Comparison of ENCODE assay signal across 10 mouse cellular contexts in genomic region chr7:45406157-45407156, GRCm38 (mm10). TPM values are rescaled to one million over a fixed set of nuclear protein-coding genes. Genes with fewer than 3 reads are reported as not detected.
DNase-seq lines count a peak whose midpoint lies in the region; ATAC-seq and TF ChIP-seq lines count a peak whose summit lies in the region.
"Had no signal": no experiment of that assay in that cellular context is flagged by ENCODE, and none has a peak within 500 bp of the region (broad histone marks: within the 10 kb centered on the region; RNA-seq: fewer than 3 reads in every experiment).

No protein-coding gene starts in this region.

- H3K27ac ChIP-seq in embryonic fibroblast, embryonic 13.5 days (ENCODE audit: insufficient read depth, low read length): no peak overlapping the region
- no peak overlapping the region for H3K27ac ChIP-seq in limb, embryonic 14.5 days (replicated peaks; ENCODE audit: low read depth, low read length)
- H3K27ac ChIP-seq in neural tube, embryonic 13.5 days (replicated peaks): no peak overlapping the region
- H3K27ac ChIP-seq: macrophage had no signal

- intact Hi-C loops in heart, postnatal 36 days (cut with DNase I): loop anchor here (2.0 kb wide), 1 partner anchor 26 kb away; no protein-coding TSS in a partner anchor

- ATAC-seq in limb, embryonic 14.5 days (ENCODE audit: low FRiP score, low read depth): no peak
- no peak for ATAC-seq in neural tube, embryonic 13.5 days (ENCODE audit: low read depth)

- WGBS in limb, embryonic 14.5 days: 1% methylated on average over 97 of the region's 114 CpGs
- 2% methylated on average over 114 of the region's 114 CpGs for WGBS in neural tube, embryonic 13.5 days

- peak overlapping the region; percentile 38 for H3K4me3 ChIP-seq in embryonic fibroblast, embryonic 13.5 days (ENCODE audit: insufficient read depth, low read length)
- peak overlapping the region; percentile 42 for H3K4me3 ChIP-seq in limb, embryonic 14.5 days (replicated peaks; ENCODE audit: low read length)
- H3K4me3 ChIP-seq in neural tube, embryonic 13.5 days: peak overlapping the region; percentile 35

- no peaks in the 10 kb centered on the region for H3K9me3 ChIP-seq in limb, embryonic 14.5 days (ENCODE audit: control insufficient read depth, low read length)
- H3K9me3 ChIP-seq in neural tube, embryonic 13.5 days: no peaks in the 10 kb centered on the region

- peak overlapping the region; percentile 61 for H3K4me2 ChIP-seq in limb, embryonic 14.5 days (replicated peaks; ENCODE audit: low read depth, low read length, severe bottlenecking)
- peak overlapping the region; percentile 52 for H3K4me2 ChIP-seq in neural tube, embryonic 13.5 days

- no peak for TF ChIP-seq CTCF in embryonic fibroblast, embryonic 13.5 days (IDR thresholded peaks at IDR 0.05; ENCODE audit: borderline replicate concordance, insufficient read depth, low read length)

- H3K4me1 ChIP-seq in embryonic fibroblast, embryonic 13.5 days (ENCODE audit: control insufficient read depth, insufficient read depth, low read length): no peaks in the 10 kb centered on the region
- peaks cover 3% of the 10 kb centered on the region; the same call in 1 of the 2 replicates for H3K4me1 ChIP-seq in limb, embryonic 14.5 days (ENCODE audit: control insufficient read depth, insufficient read depth, low read length)
- H3K4me1 ChIP-seq in neural tube, embryonic 13.5 days (replicated peaks): peaks cover 8% of the 10 kb centered on the region

- no peaks in the 10 kb centered on the region for H3K36me3 ChIP-seq in limb, embryonic 14.5 days (ENCODE audit: control insufficient read depth, insufficient read depth, low read length)
- no peaks in the 10 kb centered on the region for H3K36me3 ChIP-seq in neural tube, embryonic 13.5 days

- peak overlapping the region; percentile 22; the same call in 1 of the 2 replicates for H3K9ac ChIP-seq in limb, embryonic 14.5 days (ENCODE audit: low read depth, low read length, severe bottlenecking)
- H3K9ac ChIP-seq in neural tube, embryonic 13.5 days: peak overlapping the region; percentile 52; the same call in 1 of the 2 replicates

- H3K27me3 ChIP-seq in limb, embryonic 14.5 days (ENCODE audit: control insufficient read depth, insufficient read depth, low read length): peaks cover 46% of the 10 kb centered on the region
- peaks cover 68% of the 10 kb centered on the region for H3K27me3 ChIP-seq in neural tube, embryonic 13.5 days

- TF ChIP-seq POLR2A in embryonic fibroblast, embryonic 13.5 days (IDR thresholded peaks at IDR 0.05; ENCODE audit: low read depth, low read length): no peak
- TF ChIP-seq POLR2A in limb, embryonic 14.5 days (IDR thresholded peaks at IDR 0.05; ENCODE audit: borderline replicate concordance, extremely low read depth, insufficient read depth, insufficient read length): no peak

- DNase-seq in embryo, embryonic 10 days (ENCODE audit: low spot score): peak; percentile 18
- no peak for DNase-seq in embryo, embryonic 10.5 days (ENCODE audit: low spot score)
- peak; percentile 43 to 54 for DNase-seq in heart, postnatal 36 days
- no peak for DNase-seq in limb, embryonic 14.5 days (ENCODE audit: low spot score)
- DNase-seq in frontal cortex, postnatal 14 days (ENCODE audit: low spot score in 2 of 2): no peak
- no peak for DNase-seq in spleen, postnatal 36 days (ENCODE audit: low spot score in 2 of 2)

RNA-seq across cellular contexts. Expression of gene Kcna7, which starts 1.0 kb away (rescaled TPM):
- polyA plus RNA-seq in embryonic fibroblast, embryonic 13.5 days (2011; ENCODE audit: insufficient read length, low read depth, missing spikeins): not detected in 2 replicates
- total RNA-seq in heart, postnatal 36 days (2021): 1 to 10 TPM; 4.5 to 5.8 TPM
- 0.10 TPM in 2 replicates for polyA plus RNA-seq in limb, embryonic 14.5 days (2012; rRNA removed)
- polyA plus RNA-seq in limb, embryonic 14.5 days (2014; fragmentation: Nextera tagmentation; extraction: Ambion mirVana): 0.11 TPM in 1 of 2 replicates, not detected in the other
- not detected in 2 replicates for polyA plus RNA-seq in neural tube, embryonic 13.5 days (2015; fragmentation: Nextera tagmentation; extraction: Ambion mirVana)
- total RNA-seq: MEL had no signal
- polyA plus RNA-seq: macrophage had no signal

RNA-seq across cellular contexts. Expression of gene Ntf5, which starts 7.0 kb away (rescaled TPM):
- 0.79 and 1.0 TPM in 2 replicates for polyA plus RNA-seq in embryonic fibroblast, embryonic 13.5 days (2011; ENCODE audit: insufficient read length, low read depth, missing spikeins)
- under 1 TPM in 1 of 2 experiments, not detected in 1; 0.30 TPM for total RNA-seq in heart, postnatal 36 days (2021)
- polyA plus RNA-seq in limb, embryonic 14.5 days (2012; rRNA removed): 4.2 and 4.5 TPM in 2 replicates
- 4.4 and 6.0 TPM in 2 replicates for polyA plus RNA-seq in limb, embryonic 14.5 days (2014; fragmentation: Nextera tagmentation; extraction: Ambion mirVana)
- polyA plus RNA-seq in neural tube, embryonic 13.5 days (2015; fragmentation: Nextera tagmentation; extraction: Ambion mirVana): not detected in 2 replicates
- polyA plus RNA-seq: macrophage had no signal

RNA-seq across cellular contexts. Expression of gene Snrnp70, which starts 10.9 kb away (rescaled TPM):
- 407 and 463 TPM in 2 replicates for polyA plus RNA-seq in embryonic fibroblast, embryonic 13.5 days (2011; ENCODE audit: insufficient read length, low read depth, missing spikeins)
- total RNA-seq in heart, postnatal 36 days (2021): 10 to 100 TPM; 92.8 to 95.9 TPM
- polyA plus RNA-seq in limb, embryonic 14.5 days (2012; rRNA removed): 539 and 694 TPM in 2 replicates
- polyA plus RNA-seq in limb, embryonic 14.5 days (2014; fragmentation: Nextera tagmentation; extraction: Ambion mirVana): 69.7 and 73.7 TPM in 2 replicates
- polyA plus RNA-seq in neural tube, embryonic 13.5 days (2015; fragmentation: Nextera tagmentation; extraction: Ambion mirVana): 186 and 225 TPM in 2 replicates

RNA-seq across cellular contexts. Expression of gene Lhb, which starts 14.2 kb away (rescaled TPM):
- polyA plus RNA-seq in embryonic fibroblast, embryonic 13.5 days (2011; ENCODE audit: insufficient read length, low read depth, missing spikeins): not detected in 2 replicates
- total RNA-seq in heart, postnatal 36 days (2021): not detected
- 0.50 and 1.4 TPM in 2 replicates for polyA plus RNA-seq in limb, embryonic 14.5 days (2012; rRNA removed)
- polyA plus RNA-seq in limb, embryonic 14.5 days (2014; fragmentation: Nextera tagmentation; extraction: Ambion mirVana): not detected in 2 replicates
- polyA plus RNA-seq in neural tube, embryonic 13.5 days (2015; fragmentation: Nextera tagmentation; extraction: Ambion mirVana): not detected in 2 replicates
- polyA plus RNA-seq: macrophage had no signal

RNA-seq across cellular contexts. Expression of gene Gys1, which starts 28.2 kb away (rescaled TPM):
- polyA plus RNA-seq in embryonic fibroblast, embryonic 13.5 days (2011; ENCODE audit: insufficient read length, low read depth, missing spikeins): 47.6 and 58.2 TPM in 2 replicates
- 100 to 1,000 TPM in 1 of 2 experiments, 10 to 100 TPM in 1; 96.0 to 102 TPM for total RNA-seq in heart, postnatal 36 days (2021)
- 44.1 and 59.1 TPM in 2 replicates for polyA plus RNA-seq in limb, embryonic 14.5 days (2012; rRNA removed)
- 35.8 and 37.3 TPM in 2 replicates for polyA plus RNA-seq in limb, embryonic 14.5 days (2014; fragmentation: Nextera tagmentation; extraction: Ambion mirVana)
- polyA plus RNA-seq in neural tube, embryonic 13.5 days (2015; fragmentation: Nextera tagmentation; extraction: Ambion mirVana): 21.5 and 25.9 TPM in 2 replicates

Comparison
In these comparisons a context has a peak if more than half of its experiments do, and no peak if none do; other contexts are left out.
1. DNase-seq: peak in embryo, embryonic 10 days (single experiment) and heart, postnatal 36 days (2 of 2); none in embryo, embryonic 10.5 days (single experiment), limb, embryonic 14.5 days (single experiment), frontal cortex, postnatal 14 days (0 of 2) and spleen, postnatal 36 days (0 of 2).
2. Peak in every context shown above with its lines, with median percentiles within 50 percentile points of each other: H3K4me3 ChIP-seq.